Mouse (Mus musculus) liver, embryonic 11.5 days (tissue): ENCODE results near the gene Lipe. TPM values are rescaled to one million over a fixed set of nuclear protein-coding genes. Genes with fewer than 3 reads are reported as not detected.

Experiments
- ATAC-seq: fragments of 200-750 bp; cut with Nextera tagmentation; replicated peaks from 2 replicates; pipeline ENCODE4 v1.8.0; 2017; ENCODE audit warnings: moderate number of reproducible peaks, mild to moderate bottlenecking, moderate TSS enrichment, moderate library complexity; ENCODE audit not compliant: low FRiP score
- DNase-seq: peaks from one replicate; pipeline ENCODE4 v3.0.0-alpha.2; 2017; ENCODE audit warnings: low spot score
- H3K27ac ChIP-seq: fragments of 300-500 bp; sonication (generic); 2 replicates; pipeline ENCODE4 v1.5.1; 2014; ENCODE audit warnings: mild to moderate bottlenecking, low read depth, low read length, control low read depth
- H3K27me3 ChIP-seq: fragments of 300-500 bp; sonication (generic); replicated peaks from 2 replicates; pipeline ENCODE4 v1.6.1; 2014; ENCODE audit warnings: low read length, mixed read lengths; ENCODE audit not compliant: control insufficient read depth, insufficient read depth
- H3K36me3 ChIP-seq: fragments of 300-500 bp; sonication (generic); 2 replicates; pipeline ENCODE4 v1.6.1; 2014; ENCODE audit warnings: mild to moderate bottlenecking, low read length, moderate library complexity, mixed read lengths; ENCODE audit not compliant: control insufficient read depth, insufficient read depth
- H3K4me1 ChIP-seq: fragments of 300-500 bp; sonication (generic); replicated peaks from 2 replicates; pipeline ENCODE4 v1.6.1; 2014; ENCODE audit warnings: low read length, mixed read lengths; ENCODE audit not compliant: control insufficient read depth, insufficient read depth
- H3K4me2 ChIP-seq: fragments of 300-500 bp; sonication (generic); 2 replicates; pipeline ENCODE4 v1.6.1; 2014; ENCODE audit warnings: mild to moderate bottlenecking, control low read depth, moderate library complexity
- H3K4me3 ChIP-seq: fragments of 300-500 bp; sonication (generic); 2 replicates; pipeline ENCODE4 v1.5.1; 2014; ENCODE audit warnings: low read depth, low read length, control low read depth
- H3K9ac ChIP-seq: fragments of 300-500 bp; sonication (generic); 2 replicates; pipeline ENCODE4 v1.6.1; 2014; ENCODE audit warnings: low read depth, low read length, control low read depth
- H3K9me3 ChIP-seq: fragments of 300-500 bp; sonication (generic); 2 replicates; pipeline ENCODE4 v1.6.1; 2016; ENCODE audit warnings: low read length, inconsistent platforms, mixed read lengths; ENCODE audit not compliant: control insufficient read depth
- WGBS: fragments of 180-500 bp; shearing (Covaris S2); extraction: QIAGEN DNeasy Blood & Tissue Kit; methylation state at CpG from one replicate; pipeline ENCODE4 v1.1.7; 2014; 5-methylcytosine and 5-hydroxymethylcytosine counted together
- polyA plus RNA-seq: library from polyadenylated mRNA; unstranded; fragments of >200 nt; fragmentation: Nextera tagmentation; extraction: Ambion mirVana; gene quantifications from 2 replicates; pipeline ENCODE4 v1.2.1, GENCODE M21; 2014

Lipe gene
- polyA plus RNA-seq, 1 experiment from 2014 or later: 2.3 TPM

DNA sequence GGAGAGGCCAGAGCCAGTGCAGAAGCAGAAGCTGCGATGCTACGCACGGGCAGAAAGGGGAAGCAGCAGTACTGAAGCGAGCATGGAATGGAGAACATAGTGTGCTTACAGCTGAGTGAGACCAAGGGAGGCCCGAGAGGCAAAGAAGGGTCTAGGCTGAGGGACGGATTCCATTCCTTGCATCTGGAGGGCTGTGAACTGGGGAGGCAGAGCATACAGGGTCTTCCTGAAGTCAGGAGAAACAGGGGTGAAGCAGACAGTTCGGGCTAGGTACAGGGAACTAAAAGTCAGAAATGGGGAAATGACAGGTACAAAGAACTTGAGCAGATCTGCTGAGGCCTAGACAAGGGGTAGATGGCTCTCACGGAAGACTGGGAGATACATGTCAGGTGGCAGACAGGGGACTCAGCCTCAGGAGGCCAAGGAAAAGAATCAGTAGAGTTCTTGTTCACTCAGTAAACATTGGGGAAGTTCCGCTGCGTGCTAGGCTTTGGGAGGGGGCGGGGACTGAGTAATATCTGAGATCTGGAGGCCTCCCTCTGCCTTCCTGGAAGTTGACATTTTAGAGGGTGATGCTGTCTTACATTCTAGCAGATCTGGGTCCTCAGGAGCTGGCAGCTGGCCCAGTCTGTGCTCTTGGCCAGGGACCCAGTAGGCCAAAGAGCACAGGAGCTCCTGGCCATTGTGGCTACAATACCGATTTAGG is 12.5 kb downstream of the Lipe start:
- Histone ChIP-seq H3K4me1 (peaks cover 24% of the 10 kb centered on the region), H3K4me2 (peak overlapping the region; percentile 12)

GRCm38 (mm10) chr7:25385259-25385658 is 13.3 kb downstream of the Lipe start:
- Histone ChIP-seq H3K4me2 (no peak overlapping the region), H3K27ac (no peak overlapping the region), H3K9me3 (no peaks in the 10 kb centered on the region), H3K9ac (no peak overlapping the region), H3K4me3 (no peak overlapping the region), H3K36me3 (no peaks in the 10 kb centered on the region; the same call in 1 of the 2 replicates), H3K4me1 (peaks cover 23% of the 10 kb centered on the region), H3K27me3 (no peaks in the 10 kb centered on the region)
- no peak for DNase-seq
- ATAC-seq: no peak
- WGBS: 89% methylated on average over 12 of the region's 12 CpGs

More for the DNA sequence above, 12.5 kb downstream of the Lipe start:
- no peaks in the 10 kb centered on the region for H3K9me3 ChIP-seq
- H3K27me3 ChIP-seq: no peaks in the 10 kb centered on the region
- H3K4me3 ChIP-seq: no peak overlapping the region
- DNase-seq (no peak), ATAC-seq (0 out of 2 replicates have a peak, but pooled peaks have one; percentile 33)
- H3K36me3 ChIP-seq: no peaks in the 10 kb centered on the region; the same call in 1 of the 2 replicates
- H3K9ac ChIP-seq: peak overlapping the region; percentile 2; the same call in 1 of the 2 replicates
- 42% methylated on average over 12 of the region's 12 CpGs for WGBS
- H3K27ac ChIP-seq: no peak overlapping the region; the same call in 1 of the 2 replicates

- no peaks in the 10 kb centered on the region for H3K9me3 ChIP-seq
- H3K4me1 ChIP-seq: peaks cover 19% of the 10 kb centered on the region
- ATAC-seq: no peak
- H3K36me3 ChIP-seq: no peaks in the 10 kb centered on the region; the same call in 1 of the 2 replicates
- H3K27me3 ChIP-seq: no peaks in the 10 kb centered on the region
- no peak overlapping the region for H3K4me3 ChIP-seq
- H3K9ac ChIP-seq: no peak overlapping the region; the same call in 1 of the 2 replicates
- whole genome bisulfite sequencing: 63% methylated on average over 9 of the region's 9 CpGs
- no peak overlapping the region for H3K27ac ChIP-seq
- H3K4me2 ChIP-seq: no peak overlapping the region
- no peak for DNase-seq
Observed at GRCm38 (mm10) chr7:25384818-25385217, 13.7 kb downstream of the Lipe start.

DNA sequence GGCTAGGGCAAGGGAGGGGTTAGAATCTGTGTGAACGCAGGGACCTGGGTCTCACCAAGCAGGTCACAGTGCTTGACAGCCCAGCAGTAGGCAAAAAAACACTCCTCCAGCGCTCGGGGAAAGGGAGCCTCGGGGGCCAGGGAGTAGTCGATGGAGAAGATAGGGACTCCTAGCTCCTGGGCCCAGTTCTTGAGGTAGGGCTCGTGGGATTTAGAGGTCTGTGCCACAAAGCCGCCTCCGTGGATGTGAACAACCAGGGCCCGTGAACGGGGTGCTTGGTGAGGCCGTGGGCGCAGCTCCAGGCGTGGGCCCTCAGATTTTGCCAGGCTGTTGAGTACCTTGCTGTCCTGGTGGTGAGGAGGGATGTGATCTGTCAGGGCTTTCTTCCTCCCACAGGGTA is 14.2 kb downstream of the Lipe start:
- no peaks in the 10 kb centered on the region for H3K9me3 ChIP-seq
- H3K27ac ChIP-seq: no peak overlapping the region
- H3K4me2 ChIP-seq: no peak overlapping the region
- no peak for DNase-seq
- no peaks in the 10 kb centered on the region for H3K27me3 ChIP-seq
- H3K36me3 ChIP-seq: no peaks in the 10 kb centered on the region; the same call in 1 of the 2 replicates
- ATAC-seq: no peak
- H3K4me3 ChIP-seq: no peak overlapping the region
- 80% methylated on average over 13 of the region's 13 CpGs for WGBS
- peaks cover 15% of the 10 kb centered on the region for H3K4me1 ChIP-seq
- no peak overlapping the region for H3K9ac ChIP-seq

GRCm38 (mm10) chr7:25383891-25384290 is 14.6 kb downstream of the Lipe start:
- no peak for DNase-seq
- WGBS: 85% methylated on average over 4 of the region's 4 CpGs
- ATAC-seq: no peak
- no peaks in the 10 kb centered on the region for H3K9me3 ChIP-seq
- no peaks in the 10 kb centered on the region for H3K27me3 ChIP-seq
- no peak overlapping the region for H3K27ac ChIP-seq
- no peak overlapping the region for H3K9ac ChIP-seq
- H3K4me1 ChIP-seq: peaks cover 17% of the 10 kb centered on the region
- H3K4me3 ChIP-seq: no peak overlapping the region
- H3K4me2 ChIP-seq: no peak overlapping the region
- no peaks in the 10 kb centered on the region; the same call in 1 of the 2 replicates for H3K36me3 ChIP-seq

- Histone ChIP-seq H3K9me3 (no peaks in the 10 kb centered on the region), H3K36me3 (no peaks in the 10 kb centered on the region; the same call in 1 of the 2 replicates), H3K4me1 (peaks cover 17% of the 10 kb centered on the region), H3K9ac (no peak overlapping the region), H3K27me3 (no peaks in the 10 kb centered on the region), H3K27ac (no peak overlapping the region), H3K4me2 (no peak overlapping the region), H3K4me3 (no peak overlapping the region)
- 78% methylated on average over 7 of the region's 7 CpGs for WGBS
- ATAC-seq (no peak), DNase-seq (no peak)
Observed at GRCm38 (mm10) chr7:25383385-25383784, 15.1 kb downstream of the Lipe start.

- no peak overlapping the region for H3K9ac ChIP-seq
- H3K36me3 ChIP-seq: no peaks in the 10 kb centered on the region; the same call in 1 of the 2 replicates
- no peak for DNase-seq
- H3K27me3 ChIP-seq: no peaks in the 10 kb centered on the region; the same call in 1 of the 2 replicates
- no peak overlapping the region for H3K4me2 ChIP-seq
- H3K9me3 ChIP-seq: no peaks in the 10 kb centered on the region
- peaks cover 17% of the 10 kb centered on the region for H3K4me1 ChIP-seq
- no peak overlapping the region for H3K4me3 ChIP-seq
- no peak for ATAC-seq
- no peak overlapping the region for H3K27ac ChIP-seq
Observed at GRCm38 (mm10) chr7:25382541-25382940, 16.0 kb downstream of the Lipe start.

DNA sequence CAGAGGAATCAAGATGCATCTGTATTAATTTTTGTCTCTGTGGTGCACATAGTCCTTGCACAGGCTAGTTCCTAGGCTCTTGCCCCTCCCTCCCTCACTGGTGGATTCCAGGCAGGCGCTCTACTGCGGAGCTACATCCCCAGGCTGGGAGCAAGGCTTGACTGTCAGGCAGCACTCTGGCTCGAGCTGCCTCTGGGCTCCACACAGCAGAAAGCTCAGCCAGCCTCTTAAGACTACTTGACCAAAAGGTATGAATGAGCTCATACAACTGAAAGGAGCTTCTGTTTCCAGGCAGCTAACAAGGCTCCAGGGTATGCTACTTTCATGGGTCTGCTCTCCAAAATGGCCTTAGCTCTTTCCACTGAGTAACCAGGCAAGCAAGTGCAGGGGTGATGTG is 17.2 kb downstream of the Lipe start:
- ATAC-seq (no peak), DNase-seq (no peak)
- H3K4me1 ChIP-seq: peaks cover 16% of the 10 kb centered on the region
- no peak overlapping the region for H3K27ac ChIP-seq
- H3K9me3 ChIP-seq: no peaks in the 10 kb centered on the region
- no peak overlapping the region for H3K4me3 ChIP-seq
- no peak overlapping the region for H3K9ac ChIP-seq
- no peaks in the 10 kb centered on the region; the same call in 1 of the 2 replicates for H3K36me3 ChIP-seq
- 60% methylated on average over 3 of the region's 3 CpGs for WGBS
- no peaks in the 10 kb centered on the region; the same call in 1 of the 2 replicates for H3K27me3 ChIP-seq
- no peak overlapping the region for H3K4me2 ChIP-seq
